Mouse (Mus musculus) leukemia stem cell, adult 10-12 weeks (primary cell): Measurements from ENCODE around the gene Sf3b3. TPM values are rescaled to one million over a fixed set of nuclear protein-coding genes. Genes with fewer than 3 reads are reported as not detected.

Source experiments
- polyA plus RNA-seq: library from polyadenylated mRNA; stranded (reverse); fragments of >175 nt; gene quantifications from 2 replicates; pipeline ENCODE4 v1.2.3, GENCODE M21; 2012; ENCODE audit warnings: low replicate concordance

The Sf3b3 gene
- polyA plus RNA-seq: 4.0 and 18.3 TPM in 2 replicates

GRCm38 (mm10) chr8:110846405-110847170 is at the start of gene Sf3b3, which contains the start of gene Cog4:
Gene Sf3b3, minus strand, starts transcription at chr8:110846787.
Gene Cog4, plus strand, starts transcription at chr8:110846600.

DNA sequence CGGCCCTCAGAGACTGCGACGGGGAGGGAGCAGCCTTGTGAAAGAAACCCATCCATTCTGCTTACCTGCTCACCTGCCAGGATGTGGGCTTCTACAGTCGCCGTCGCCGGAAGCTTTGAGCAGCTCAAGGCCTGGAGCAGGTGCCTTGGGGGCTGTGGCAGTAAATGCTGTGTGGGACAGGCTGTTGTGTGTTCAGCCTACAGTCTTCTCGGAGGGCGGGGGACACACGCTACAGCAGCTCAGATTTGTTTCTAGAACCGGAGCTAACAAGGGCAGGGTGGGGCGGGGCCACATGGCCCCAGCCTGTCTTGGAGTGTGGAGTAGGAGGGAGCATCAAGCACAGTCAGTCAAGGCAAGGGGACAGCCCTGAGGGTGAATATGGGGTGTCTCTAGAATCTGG is 40.9 kb downstream of the Sf3b3 start, which contains the start of gene Il34:
Gene Il34, minus strand, starts transcription at position 256 of the 400 bp plus-strand sequence.

Other genes with a start within 250 kb of the Sf3b3 start
- gene Vac14, start 228.2 kb downstream of the Sf3b3 start, polyA plus RNA-seq: 70.4 and 145 TPM in 2 replicates
- gene Mtss1l, start 125.3 kb downstream of the Sf3b3 start, polyA plus RNA-seq: 7.0 and 8.0 TPM in 2 replicates
- 2.8 TPM in 1 of 2 replicates, not detected in the other for gene Il34, start 40.9 kb downstream of the Sf3b3 start, polyA plus RNA-seq
- 6.0 and 6.7 TPM in 2 replicates for gene Cog4, start 187 bp downstream of the Sf3b3 start, polyA plus RNA-seq
- 8.1 TPM in 2 replicates for gene Fuk, start 55.7 kb upstream of the Sf3b3 start, polyA plus RNA-seq
- 38.0 and 53.6 TPM in 2 replicates for gene St3gal2, start 73.1 kb upstream of the Sf3b3 start, polyA plus RNA-seq
- gene Ddx19a, start 151.0 kb upstream of the Sf3b3 start, polyA plus RNA-seq: 13.3 and 27.0 TPM in 2 replicates
- 1.7 and 3.6 TPM in 2 replicates for gene Ddx19b, start 185.0 kb upstream of the Sf3b3 start, polyA plus RNA-seq
- 18.3 and 34.4 TPM in 2 replicates for gene Aars, start 186.4 kb upstream of the Sf3b3 start, polyA plus RNA-seq
- gene Exosc6, start 209.6 kb upstream of the Sf3b3 start, polyA plus RNA-seq: 52.1 and 114 TPM in 2 replicates
- gene Clec18a, start 245.6 kb upstream of the Sf3b3 start, polyA plus RNA-seq: not detected in 2 replicates
- 4.6 and 9.3 TPM in 2 replicates for gene Pdpr, start 247.8 kb upstream of the Sf3b3 start, polyA plus RNA-seq